Mouse (Mus musculus) retina, postnatal 7 days (tissue): Measurements from ENCODE around the gene Acsm2.
"Not testable (repeated sequence)": the region's sequence is repeated elsewhere in the genome, so short reads cannot be mapped to it uniquely, and the experiment has no call there.

Experiments used
- DNase-seq: peaks from one replicate; pipeline ENCODE4 v3.0.0-alpha.2; 2012; ENCODE audit warnings: low read depth, low spot score

Gene Acsm2

GRCm38 (mm10) chr7:119562476-119562875 lies 8.3 kb downstream of the Acsm2 start:
- not testable (repeated sequence) for DNase-seq

- no peak for DNase-seq
These were observed 40.5 kb downstream of the Acsm2 start for GRCm38 (mm10) chr7:119594530-119595107.

DNA sequence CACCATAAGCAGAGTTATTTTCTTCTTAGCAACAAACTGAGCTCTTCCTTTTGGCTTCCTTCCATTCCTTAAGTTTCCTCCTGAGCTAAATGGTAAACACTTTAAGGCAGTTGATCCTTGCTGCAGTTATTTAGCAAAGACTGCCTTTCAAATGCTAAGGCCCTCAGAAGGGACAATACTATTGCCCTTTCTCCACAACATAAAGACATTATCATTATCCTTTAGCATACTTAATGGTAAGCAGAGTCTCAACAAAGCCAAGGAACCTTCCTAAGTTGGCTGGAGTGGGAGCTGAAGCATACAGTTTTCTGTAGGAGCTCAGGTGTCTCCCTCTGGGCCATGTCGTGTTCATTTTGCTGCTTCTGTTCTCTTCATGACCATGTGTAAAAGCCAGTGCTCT lies 41.2 kb downstream of the Acsm2 start:
- no peak for DNase-seq

DNA sequence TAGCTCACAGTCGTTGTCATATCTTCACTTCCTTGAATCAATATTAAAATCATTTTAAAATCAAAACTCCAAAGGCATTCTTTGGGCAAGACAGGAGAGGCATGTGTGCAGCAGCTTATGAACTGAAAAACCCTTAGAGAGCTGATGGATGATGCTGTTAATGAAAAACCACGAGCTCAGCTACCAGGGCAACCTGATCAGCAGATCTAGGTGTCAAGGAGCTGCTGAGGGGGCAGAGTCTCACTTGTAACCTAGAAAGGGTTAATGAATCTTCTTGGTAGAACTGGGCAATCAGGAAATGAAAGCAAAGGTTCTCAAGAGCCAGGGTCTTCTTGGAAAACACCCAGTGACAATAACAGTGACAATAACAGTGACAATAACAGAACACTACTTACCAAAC lies 42.4 kb downstream of the Acsm2 start:
- DNase-seq: no peak

- DNase-seq: no peak
These were observed 47.2 kb downstream of the Acsm2 start for GRCm38 (mm10) chr7:119601195-119601953.

DNA sequence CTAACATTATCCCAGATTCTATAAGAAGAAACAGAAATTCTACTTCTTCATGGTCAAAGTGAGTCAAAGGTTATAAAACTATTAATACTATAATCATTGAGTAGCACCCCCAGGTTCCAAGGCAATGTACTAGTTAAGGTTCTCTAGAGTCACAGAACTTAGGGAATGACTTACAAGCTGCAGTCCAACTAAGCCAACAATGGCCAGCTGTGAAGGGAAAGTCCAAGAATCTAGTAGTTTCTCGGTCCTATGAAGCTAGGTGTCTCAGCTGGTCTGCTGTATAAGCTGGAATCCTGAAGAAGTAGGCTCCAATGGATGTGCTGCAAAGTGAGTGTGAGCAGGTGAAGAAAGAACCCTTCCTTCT lies 47.8 kb downstream of the Acsm2 start:
- DNase-seq: no peak

DNA sequence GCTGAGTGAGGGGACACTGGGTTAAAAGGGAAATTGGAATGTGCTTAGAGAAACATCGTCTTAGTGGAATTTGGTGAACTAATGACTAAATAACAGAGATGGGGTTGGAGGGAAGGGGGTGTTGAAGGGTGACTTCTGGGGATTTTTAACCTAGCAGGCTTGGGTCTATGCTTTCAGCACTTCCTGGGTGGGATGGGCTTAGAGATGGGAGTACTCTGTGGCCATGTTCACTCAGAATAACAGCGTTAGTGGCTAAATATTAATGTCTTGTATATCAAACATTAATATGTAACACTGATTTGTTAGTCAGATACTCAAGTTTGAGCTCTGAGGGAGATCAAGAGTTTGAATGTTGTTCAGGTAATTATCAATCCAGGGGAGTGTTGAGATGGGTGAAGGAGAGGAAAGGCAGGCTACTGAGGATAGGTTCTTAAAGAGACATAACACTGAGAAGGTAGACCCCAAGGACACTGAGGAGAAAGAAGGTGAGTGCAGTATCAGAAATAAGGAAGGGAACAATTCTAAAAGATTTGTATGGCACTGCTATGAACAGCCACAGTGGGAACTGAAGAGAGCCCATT lies 50.9 kb downstream of the Acsm2 start:
- DNase-seq: no peak

GRCm38 (mm10) chr7:119605926-119606663 lies 52.0 kb downstream of the Acsm2 start:
- DNase-seq: no peak

DNA sequence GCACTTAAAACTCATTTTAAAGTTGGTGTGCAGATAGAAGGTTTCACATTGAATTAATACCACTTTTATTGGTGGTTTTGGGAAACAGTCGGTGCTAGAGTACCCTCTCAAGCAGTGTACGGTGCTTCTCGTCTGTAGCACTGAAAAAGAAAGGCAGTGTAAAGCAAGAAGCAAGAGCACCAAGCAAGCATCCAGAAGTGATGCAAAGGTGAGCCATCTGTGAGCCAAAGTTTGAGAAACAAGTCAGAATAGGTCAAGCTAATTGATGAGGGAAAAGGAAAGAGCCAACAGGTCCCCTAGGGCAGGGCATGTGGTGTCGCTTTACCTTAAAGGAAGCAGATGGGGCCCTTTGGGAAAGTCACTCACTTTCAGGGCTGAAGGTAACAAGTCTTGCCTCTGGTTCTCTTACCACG lies 52.5 kb downstream of the Acsm2 start, which contains the start of gene Acsm1:
Gene Acsm1, plus strand, starts transcription at position 363 of the 413 bp plus-strand sequence.
- no peak for DNase-seq

- no peak for DNase-seq
These were observed 53.8 kb downstream of the Acsm2 start for GRCm38 (mm10) chr7:119607796-119608515.

- DNase-seq: no peak
These were observed 62.4 kb downstream of the Acsm2 start for GRCm38 (mm10) chr7:119616531-119616930.

DNA sequence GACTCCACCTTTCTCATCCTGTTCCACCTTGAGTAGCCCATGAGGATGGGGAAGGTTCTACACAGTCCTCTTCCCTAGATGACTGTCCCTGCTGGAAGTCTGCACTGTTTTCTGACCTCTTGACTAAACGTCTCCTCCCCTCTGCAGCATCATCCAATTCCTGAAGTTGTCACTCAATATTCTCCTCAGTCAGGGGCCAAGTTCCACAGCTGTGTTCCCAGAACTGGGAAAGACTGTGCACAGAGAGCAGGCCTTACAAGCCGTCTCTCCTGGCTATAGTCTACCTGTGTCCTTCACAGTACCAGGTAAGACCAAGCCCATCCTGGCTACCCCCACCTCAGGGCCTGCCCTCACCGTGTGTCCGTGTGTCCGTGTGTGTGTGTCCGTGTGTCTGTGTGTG lies 63.5 kb downstream of the Acsm2 start:
- DNase-seq: no peak

- no peak for DNase-seq
These were observed 64.2 kb downstream of the Acsm2 start for GRCm38 (mm10) chr7:119618209-119618935.

GRCm38 (mm10) chr7:119620157-119620556 lies 66.0 kb downstream of the Acsm2 start:
- DNase-seq: no peak

DNA sequence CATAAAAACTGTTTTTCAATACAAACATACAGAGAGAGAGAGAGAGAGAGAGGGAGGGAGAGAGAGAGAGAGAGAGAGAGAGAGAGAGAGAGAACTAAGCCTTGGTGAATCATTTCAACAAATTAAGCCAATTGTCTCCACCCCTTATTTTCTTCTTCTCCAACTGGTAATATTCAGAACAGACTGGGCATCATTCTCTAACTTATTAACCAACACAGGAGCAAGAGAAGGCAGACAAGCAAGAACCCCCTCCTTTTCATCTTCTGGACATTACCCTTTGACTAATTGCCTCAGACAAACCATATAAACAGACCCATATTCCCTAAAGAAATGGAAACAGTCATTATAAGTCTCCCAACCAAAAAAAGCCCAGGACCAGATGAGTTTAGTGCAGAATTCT lies 84.6 kb downstream of the Acsm2 start:
- DNase-seq: no peak

GRCm38 (mm10) chr7:119642307-119642706 lies 88.2 kb downstream of the Acsm2 start:
- DNase-seq: no peak
